Mouse (Mus musculus) neural tube, embryonic 10.5 days (tissue): ENCODE measurements around the gene Faf1.

ENCODE experiments used
- DNase-seq: peaks from one replicate; pipeline ENCODE4 v3.0.0-alpha.2; 2017; ENCODE audit warnings: low spot score; ENCODE audit errors: extremely low spot score

Gene Faf1

GRCm38 (mm10) chr4:109904487-109904886 lies 228.1 kb downstream of the Faf1 start:
- DNase-seq = no peak

DNA sequence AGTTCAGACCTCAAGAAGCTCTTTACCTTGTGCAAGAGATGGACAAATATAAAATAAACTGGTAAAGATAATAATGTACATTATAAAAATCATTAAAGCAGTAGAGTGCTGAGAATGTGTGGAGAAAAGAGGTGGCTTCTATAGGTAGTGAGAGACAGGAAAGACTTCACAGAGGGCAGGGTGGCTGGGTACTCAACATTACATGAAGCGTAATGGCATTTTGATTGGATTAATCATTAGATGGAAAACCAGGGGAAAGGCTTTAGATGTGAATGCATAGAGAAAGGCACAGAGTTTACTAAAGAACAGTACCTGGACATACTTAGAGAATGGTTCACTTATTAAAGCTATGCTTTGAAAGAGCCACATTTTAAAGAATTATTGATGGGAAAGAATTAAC lies 252.7 kb downstream of the Faf1 start:
- no peak for DNase-seq

DNA sequence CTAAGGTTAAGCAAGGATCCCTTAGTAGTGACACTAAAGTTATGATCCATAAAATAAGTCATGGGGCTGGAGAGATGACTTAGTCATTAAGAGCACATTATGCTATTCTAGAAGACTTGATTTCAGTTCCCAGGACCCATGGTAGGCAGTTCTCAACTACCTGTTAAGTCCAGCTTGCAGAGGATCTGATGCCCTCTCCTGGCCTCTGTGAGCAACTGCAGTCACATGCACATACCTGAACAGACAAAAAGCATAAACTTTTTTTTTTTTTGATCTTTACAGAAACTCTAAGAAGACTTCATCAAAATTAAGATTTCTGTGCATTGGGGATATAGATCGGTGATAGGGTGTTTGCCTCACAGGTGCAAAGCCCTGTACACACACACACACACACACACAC lies 254.1 kb downstream of the Faf1 start:
- DNase-seq = no peak

GRCm38 (mm10) chr4:109930935-109931334 lies 254.5 kb downstream of the Faf1 start:
- no peak for DNase-seq

- no peak for DNase-seq
Measured at GRCm38 (mm10) chr4:109936557-109936956, 260.2 kb downstream of the Faf1 start.

DNA sequence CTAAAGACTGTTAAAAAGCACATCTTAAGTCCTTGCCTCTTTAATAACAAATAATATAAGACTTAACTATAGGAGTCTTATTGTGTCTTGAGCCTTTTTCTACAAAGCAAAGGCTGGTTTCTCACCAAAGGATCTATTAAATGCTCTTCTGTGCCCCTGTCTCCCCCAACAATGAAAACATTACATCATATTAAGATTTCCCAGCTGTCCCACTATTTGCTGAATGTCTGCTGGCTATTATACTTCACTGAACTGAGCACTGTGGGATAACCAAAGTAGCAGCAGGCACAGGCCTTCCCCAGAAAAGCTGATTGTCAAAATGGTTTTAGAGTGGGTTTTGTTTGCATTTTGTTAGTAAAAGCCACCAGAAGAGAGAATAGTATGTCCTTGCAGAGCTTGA lies 262.9 kb downstream of the Faf1 start:
- no peak for DNase-seq

DNA sequence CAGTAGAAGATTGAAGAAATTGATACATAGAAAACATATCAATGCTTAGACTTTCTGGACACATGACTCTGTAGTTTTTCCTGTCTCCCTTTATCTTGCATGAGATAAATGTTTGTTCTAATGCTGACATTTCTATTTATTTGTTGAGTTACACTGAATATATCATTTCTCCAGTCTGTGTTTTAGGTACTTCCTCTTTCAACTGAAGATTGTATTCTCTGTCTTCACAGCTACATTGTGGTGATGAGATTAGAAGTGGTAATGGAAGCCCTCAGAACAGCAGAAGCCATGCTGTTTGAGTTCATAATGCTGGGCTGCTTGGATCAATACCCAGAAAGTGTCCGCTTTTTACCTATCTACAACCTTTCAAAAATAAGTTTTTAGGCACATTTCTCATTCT lies 269.2 kb downstream of the Faf1 start:
- no peak for DNase-seq

GRCm38 (mm10) chr4:109949307-109949706 lies 272.9 kb downstream of the Faf1 start:
- DNase-seq = no peak

DNA sequence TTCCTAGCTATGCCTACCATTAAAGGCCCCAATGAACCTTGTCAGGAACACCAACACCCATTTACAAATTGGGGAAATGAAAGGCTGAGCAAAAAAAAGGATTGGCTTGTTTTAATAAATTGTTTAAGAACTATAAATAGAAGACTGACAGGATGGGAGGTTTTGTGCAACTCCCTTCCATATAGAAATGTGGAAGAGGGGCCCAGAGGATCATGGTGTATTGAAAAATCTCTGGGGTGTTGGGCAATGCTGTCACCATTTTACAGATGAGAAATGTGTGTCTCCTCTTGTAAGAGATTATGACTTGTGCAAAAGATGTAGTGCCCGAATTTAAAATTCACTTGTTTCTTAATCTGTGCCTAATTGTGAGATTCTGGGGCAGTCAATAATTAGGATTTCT lies 277.1 kb downstream of the Faf1 start:
- no peak for DNase-seq

- no peak for DNase-seq
Measured at GRCm38 (mm10) chr4:109960201-109960935, 284.0 kb downstream of the Faf1 start.

DNA sequence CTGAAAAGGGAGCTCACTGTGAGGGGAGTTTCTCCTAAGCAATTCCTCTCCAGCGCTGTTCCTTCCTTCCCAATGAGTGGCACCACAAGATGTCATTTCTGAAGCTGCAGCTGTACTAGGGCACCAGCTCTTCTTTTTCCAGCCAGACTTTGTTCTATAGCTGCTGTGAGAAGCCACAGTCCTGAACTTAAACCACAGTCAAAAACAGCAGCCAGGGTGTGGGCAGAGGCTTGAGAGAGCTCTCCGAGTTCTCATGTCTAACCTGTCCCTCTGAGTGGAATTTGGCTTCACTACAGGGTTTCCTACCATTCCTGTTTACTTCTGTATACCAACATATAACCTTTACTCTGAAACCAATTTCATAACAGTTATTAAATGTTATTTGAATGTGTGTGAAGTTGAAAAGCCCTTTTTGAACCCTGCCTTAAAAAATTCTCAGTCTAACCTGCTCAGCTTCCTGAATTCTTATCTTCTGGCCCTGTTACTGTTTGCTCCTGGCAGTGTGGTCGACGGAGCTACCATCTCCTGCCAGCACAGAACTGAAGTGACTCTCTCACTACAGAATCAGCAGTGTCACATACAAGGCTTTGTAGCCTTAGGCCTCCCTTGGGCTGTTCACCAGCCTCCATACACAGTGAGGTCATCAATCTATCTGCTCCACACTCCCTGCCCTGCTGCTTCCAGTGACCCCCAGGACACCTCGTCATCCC lies 287.3 kb downstream of the Faf1 start:
- DNase-seq = no peak

- no peak for DNase-seq
Measured at GRCm38 (mm10) chr4:109969561-109969960, 293.2 kb downstream of the Faf1 start.

DNA sequence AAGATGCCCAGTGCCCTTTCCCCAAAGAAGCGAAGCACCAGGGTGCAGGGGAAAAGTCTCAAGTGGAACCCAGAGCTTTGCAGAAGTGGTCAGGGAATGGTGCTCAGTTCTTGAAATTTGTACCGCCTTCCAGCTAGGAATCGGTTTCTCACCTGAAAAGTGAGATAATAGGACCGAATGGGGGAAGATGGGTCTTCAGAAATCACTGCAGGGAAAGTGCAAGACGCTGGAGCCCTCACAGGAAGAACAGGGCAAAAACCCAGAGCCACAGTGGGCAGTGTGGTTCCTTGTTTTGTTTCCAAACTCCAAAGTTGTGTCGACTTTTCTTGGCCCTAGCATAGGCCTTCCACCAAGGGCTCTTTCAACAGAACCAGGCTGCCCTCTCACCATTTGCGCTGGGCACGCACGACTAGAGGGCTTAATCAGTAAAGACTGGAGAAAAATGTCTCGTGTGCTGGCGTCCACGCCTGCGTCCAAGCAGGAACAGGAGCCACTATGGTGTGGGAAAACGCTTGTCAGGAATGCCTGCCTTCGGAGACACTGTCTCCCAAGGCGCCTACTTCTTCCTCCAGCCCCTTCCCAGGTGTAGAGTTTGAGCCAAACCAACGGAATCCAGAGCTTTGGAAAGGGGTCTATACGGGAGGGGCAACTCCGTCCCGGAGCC lies 297.7 kb downstream of the Faf1 start:
- peak; percentile 49 for DNase-seq

GRCm38 (mm10) chr4:109974655-109975380 lies 298.4 kb downstream of the Faf1 start:
- no peak for DNase-seq

- peak; percentile 56 for DNase-seq
Measured at GRCm38 (mm10) chr4:109975381-109976240, 299.2 kb downstream of the Faf1 start.

GRCm38 (mm10) chr4:109976273-109977147 lies 300.1 kb downstream of the Faf1 start:
- DNase-seq = peak; percentile 52

GRCm38 (mm10) chr4:109977148-109978067 lies 301.0 kb downstream of the Faf1 start, which contains the start of gene Dmrta2:
Gene Dmrta2 (plus strand): TSS chr4:109978053.
- peak; percentile 89 for DNase-seq

GRCm38 (mm10) chr4:109978068-109978857 lies 301.9 kb downstream of the Faf1 start:
- peak; percentile 67 for DNase-seq
